Mouse (Mus musculus) CD8-positive naive resting alpha-beta T cell, adult 2 months (primary cell): ENCODE measurements at regions not wholly inside any gene's neighbourhood (a gene's known extent, or its start where the extent isn't known, plus 50 kb on each side); places are given as distances from the start of the nearest gene placed in this dataset.
"Not testable (repeated sequence)": the region's sequence is repeated elsewhere in the genome, so short reads cannot be mapped to it uniquely, and the experiment has no call there.

Experiments used
- DNase-seq, 2 experiments: peaks; one replicate each; pipeline ENCODE4 v3.0.0; 2022; ENCODE audit warnings: low read depth in 2 of 2, low spot score in 2 of 2

DNA sequence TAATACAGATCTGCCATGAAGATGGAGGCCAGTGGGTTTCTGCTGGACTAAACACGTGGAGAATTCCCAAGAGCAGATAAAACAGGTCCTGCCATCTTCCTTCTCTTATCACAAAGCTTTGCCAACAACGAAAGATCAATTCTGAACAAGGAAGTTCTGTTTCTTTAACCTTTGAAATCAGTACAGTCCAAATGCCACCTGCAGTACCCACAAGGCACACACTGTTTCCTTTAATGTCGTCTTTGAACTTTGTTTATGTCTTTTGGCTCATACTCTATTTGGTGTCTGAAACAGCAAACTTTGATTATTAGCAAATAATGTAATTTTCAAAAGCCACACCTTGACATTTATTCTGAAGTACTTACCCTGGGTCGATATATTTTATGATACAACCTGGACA lies 536.5 kb downstream of the Bckdhb start:
- no peak for DNase-seq

DNA sequence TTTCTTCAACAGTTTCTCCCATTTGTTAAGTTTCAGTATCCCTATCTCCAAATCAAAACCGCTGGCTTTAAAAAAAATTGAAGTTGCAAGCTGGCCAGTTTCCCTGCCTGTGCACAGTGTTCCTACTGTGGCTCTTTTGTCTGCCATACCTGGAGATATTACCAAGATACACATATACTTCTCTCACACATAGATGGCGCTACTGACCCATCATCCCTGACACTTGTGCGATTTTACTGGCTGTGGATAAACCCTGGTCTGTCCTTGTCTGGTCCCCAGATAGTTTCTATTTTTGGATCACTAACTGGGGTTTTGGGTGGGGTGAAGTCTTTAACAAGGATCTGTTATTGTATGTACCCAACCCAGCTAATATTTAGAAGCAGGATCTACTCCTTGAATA lies 541.8 kb downstream of the Bckdhb start:
- peak in 1 of 2 experiments; percentile 17 for DNase-seq

DNA sequence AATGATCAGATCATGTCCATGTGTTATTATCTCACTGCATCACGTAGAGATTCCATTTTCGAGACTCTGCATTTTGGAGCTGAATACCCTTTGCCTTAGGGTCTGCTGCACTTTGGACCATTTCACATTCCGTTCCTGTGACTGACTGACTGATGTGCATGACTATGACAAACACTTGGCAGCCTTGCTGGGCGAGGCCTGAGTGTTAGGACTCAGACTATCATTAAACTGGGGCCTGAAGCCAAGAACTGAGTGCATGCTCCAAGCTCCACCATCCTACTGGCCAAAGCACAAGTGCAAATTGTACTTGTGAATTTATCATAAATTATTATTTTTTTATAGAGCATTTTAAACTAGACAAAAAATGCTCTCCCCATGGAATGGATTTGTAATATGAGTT lies 547.8 kb downstream of the Bckdhb start:
- no peak for DNase-seq

DNA sequence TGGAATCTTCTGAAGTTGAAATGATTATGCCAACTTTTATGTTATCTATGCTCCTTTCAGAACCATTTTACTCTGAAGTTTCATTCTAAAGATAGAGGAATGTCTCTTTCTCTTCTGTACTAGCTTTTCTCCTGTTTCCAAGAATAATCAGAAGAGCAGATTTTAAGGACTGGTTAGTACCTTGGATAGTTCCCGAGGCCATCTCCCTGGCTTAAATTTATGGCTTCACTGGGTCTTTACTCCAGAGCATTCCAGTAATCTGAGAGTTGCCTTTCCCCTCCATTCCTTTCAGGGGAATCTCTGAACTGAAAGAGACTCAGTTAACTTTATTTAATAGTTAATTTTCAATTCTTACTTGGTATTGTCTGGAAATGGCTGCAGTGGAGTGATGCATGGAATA lies 551.0 kb downstream of the Bckdhb start:
- DNase-seq, result no peak

DNA sequence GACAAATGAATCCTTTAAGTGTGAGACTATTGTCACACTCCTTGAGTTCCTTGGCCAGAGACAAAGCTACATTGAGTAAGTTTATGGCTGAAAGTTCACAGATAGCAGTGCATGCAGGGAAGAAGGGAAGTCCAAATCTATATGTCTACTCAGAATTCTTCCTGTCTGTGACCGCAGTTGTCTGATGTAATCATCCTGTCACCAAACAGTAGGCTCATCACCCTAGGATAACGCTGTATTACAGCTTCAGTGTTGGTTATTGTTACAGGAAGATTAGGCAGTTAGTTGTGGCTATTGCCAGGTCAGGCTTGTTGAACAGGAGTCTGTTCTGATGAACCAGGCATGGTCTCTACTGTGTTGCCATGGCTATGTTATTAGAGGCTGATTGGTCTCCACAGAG lies 574.6 kb downstream of the Bckdhb start:
- DNase-seq, result no peak

DNA sequence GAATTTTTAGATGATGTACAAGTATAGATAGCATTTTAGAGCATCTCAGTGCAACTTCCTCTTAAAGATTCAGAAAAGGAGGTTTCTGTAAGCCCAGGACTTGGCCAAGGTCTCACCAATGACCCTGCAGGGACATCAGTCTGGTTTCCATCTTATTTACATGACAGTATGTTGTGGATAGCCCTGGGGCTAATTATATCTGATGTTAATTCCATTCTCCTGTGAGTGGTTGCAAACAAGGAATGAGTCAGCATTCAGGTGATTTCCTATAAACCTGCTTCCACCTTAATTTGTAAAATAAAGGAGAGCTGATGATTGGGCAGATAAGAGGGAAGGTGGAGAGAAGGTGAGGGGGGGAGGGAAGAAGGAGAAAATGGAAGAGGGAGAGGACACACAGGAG lies 578.0 kb downstream of the Bckdhb start:
- DNase-seq, result not testable (repeated sequence)

DNA sequence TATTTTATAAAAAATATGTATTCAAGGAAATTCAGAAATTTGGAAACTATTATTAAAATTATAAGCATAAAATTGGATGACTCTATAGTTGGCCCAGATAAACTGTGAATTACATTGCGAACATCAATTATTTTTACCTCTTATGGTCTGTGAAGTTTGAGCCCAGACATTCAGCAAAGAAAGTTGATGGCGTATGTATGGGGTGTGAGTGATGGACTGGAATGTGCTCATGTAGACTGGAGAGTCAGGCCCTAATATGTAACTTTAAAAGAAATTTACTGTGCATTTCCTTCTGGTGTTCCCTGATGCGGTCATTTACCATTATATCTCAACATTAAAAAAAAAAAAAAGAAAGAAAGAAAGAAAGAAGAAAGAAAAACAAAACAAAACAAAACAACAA lies 592.1 kb downstream of the Bckdhb start:
- DNase-seq, result no peak

DNA sequence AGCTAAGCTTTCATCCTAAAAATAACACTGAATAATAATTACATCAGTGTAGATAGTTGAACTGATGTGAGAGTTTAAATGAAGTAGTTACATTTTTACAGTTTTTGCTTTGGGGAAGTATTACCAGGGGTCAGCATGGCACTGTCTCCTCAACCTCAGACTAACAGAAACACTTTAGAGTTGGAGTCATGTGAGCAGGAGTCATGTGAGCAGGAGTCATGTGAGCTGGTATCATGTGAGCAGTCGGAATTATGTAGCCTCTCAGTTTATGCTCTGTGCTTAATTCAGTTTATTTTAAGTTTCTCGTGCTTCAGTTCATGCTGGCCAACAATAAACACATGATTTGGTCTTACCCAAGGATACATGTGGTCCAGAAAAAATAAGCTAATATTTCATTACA lies 620.5 kb downstream of the Bckdhb start:
- no peak for DNase-seq

DNA sequence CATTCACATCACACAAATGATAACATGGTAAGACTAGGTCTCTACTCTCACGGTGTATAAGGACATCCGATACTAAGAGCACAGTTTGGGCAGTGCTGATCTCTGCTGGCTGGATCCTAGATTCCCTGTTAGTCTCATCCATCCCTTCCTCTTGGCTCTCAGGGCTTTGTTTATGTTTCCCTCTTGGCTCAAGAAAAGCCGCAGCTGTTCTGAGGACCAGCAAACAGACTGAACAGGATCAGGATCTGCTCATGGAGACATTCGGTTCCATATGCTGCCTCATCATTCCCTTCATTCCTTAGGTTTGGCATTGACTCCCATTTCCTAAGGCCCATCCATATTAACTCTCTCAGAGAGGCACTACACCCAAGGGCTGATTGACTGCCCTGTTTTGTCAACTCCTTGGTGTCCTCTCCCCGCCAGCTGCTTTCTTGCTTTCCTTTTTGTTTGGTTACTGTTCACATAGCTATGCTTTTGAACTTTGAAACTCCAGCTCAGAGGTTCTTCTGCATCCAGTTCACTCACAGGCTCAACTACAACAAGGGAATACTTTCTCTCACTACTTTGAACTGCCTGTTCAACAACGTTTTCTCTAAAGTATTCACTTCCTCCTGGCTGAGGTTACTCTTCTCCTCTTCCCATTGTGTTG lies 623.2 kb downstream of the Bckdhb start:
- DNase-seq, result no peak

DNA sequence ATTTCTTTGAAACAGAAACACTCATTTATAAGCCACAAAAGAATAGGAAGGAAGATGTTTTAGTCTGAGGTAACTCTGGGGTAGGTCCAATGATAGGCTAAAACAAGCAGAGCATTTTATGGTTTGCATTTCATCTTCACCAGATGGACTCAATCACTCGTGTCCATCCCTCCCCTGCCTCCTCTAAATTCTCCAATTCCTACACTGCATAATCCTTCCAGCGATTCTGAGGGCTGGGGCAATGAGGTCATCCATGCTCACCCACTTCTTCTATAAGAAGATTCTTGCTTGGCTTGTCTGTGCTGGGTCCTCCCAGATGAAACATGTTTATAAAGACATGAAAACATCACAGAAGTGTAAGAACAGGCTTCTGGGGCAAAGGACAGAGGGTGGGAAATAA lies 630.3 kb downstream of the Bckdhb start:
- no peak for DNase-seq

DNA sequence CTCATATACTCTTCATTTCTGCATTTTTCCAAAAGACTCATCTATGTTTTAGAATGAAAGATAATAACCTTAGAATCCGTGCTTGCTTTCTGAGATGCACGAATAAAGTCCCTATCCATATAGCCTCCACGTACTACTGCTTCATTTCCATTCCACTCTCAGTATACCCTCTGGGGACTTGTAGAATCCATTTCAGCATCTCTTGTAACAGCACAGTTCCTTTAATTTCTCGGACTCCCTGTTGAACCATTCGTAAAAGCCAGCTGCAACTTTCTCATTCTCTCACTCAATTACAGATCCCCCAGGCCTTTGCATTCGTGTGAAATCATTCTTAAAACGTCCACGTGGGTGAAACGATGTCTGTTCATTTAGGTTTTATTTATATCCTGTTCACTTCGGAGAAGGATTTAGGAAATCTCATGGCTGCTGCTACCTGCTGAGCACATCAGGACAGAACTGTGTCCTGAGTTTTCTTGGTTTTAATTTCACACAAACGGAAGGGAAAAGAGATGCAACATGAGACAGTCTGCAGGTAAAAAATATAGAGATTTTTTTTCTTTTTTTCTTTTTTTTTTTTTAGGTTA lies 631.4 kb downstream of the Bckdhb start:
- no peak for DNase-seq

DNA sequence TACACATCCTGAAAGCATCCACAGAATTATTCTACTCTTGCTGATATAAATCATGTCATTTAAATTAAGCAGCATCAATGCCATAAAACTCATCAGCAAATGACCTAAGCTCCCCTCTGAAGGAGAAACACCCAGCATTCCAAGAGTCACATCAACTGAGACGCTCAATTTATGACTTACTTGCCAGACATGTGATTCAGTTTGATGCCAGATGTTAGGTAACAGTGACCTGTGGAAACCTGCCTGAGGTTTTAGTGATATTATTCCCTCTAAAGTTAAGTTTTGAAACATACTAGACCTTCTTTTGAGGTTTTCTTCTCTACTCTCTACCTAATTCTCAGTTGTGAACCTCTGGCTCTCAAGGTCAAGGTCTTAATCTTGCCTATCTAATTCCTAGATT lies 633.4 kb downstream of the Bckdhb start:
- no peak for DNase-seq

DNA sequence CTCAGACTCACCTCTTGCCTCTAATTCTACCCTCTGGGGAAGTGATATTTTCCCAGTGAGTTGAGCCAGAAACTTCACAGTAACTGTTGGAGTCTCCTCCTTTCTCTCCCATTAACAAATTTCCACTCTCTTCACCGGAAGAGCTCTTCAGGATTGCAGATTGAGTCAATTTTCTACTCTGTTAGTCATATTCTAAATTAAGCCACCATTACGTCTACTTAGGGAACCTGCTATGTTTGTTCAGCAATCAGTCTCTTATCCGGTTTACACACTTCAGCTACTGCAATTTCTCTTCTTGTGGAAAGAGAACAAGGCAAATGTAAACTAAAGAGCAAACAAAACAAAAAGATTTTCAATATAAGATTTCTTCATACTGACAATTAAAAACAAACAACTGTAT lies 644.6 kb downstream of the Bckdhb start:
- no peak for DNase-seq

DNA sequence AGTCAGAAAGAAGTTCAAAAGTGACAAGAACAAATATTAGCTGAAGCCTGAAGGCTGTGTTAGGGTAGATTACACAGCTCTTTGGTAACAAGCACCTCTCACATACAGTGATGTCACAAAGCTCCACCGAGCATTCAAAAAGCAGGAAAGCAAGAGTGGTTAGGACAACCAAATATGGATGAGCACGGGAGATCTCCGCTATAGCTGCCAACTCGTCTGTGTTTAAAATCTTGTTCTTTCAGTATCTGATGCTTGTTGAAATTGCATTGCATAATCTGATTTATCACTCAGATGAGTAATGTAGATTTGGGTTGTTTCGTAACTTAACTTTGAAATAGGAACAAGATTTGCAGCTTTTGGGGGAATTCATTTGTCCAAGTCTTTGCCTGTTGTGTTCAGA lies 652.8 kb downstream of the Bckdhb start:
- DNase-seq, result no peak

DNA sequence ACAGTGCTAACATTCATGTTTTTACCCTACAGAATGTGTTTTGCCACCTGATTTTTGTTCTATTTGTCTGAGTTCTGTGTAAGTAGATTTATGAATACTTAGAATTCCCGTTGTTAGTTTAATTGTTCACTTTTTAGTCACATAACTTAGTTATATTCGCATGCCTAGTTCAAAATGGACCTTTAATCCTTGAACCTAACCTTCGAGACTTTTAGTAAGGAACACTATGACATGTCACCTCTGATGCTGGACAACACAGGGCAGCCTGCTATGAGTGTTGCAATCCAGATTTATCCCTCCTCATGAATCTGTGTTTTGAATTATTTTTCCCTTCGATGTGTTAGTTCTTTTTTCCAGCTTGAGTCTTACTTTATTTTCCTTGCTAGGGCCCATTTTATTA lies 662.8 kb downstream of the Bckdhb start:
- no peak for DNase-seq

DNA sequence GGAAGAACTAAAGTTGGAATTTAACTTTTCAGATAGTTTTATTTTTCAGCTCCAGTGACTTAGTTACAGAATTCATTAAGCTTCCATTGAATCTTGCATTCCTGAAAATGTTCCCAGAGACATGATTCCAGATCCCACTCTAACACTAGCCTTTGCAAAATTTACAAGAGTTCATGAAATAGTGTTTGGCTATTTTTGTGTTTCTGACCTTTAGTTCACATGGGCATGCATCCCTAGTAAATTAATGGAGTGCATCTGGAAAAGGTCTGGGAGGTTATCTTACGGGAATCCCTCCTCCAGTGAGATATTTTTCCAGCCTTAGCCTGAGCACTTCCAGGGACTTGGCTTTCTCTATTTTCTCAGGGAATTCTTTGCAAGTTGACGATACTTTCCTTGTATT lies 669.8 kb downstream of the Bckdhb start:
- no peak for DNase-seq
